Mouse (Mus musculus) lung, adult 10 weeks (tissue): ENCODE data around the gene Nfkbil1. TPM values are rescaled to one million over a fixed set of nuclear protein-coding genes. Genes with fewer than 3 reads are reported as not detected.

ENCODE experiments used
- polyA plus RNA-seq: library from polyadenylated mRNA; stranded (reverse); fragments of 350-450 nt; fragmentation: Illumina TruSeq; extraction: RNeasy Lipid Tissue Mini Kit (QIAGEN cat#74804); gene quantifications from one replicate; pipeline ENCODE4 v1.2.3, GENCODE M21; 2014; ENCODE audit warnings: low read depth, low replicate concordance; ENCODE audit not compliant: insufficient read depth

Gene Nfkbil1
- 13.6 TPM for polyA plus RNA-seq

DNA sequence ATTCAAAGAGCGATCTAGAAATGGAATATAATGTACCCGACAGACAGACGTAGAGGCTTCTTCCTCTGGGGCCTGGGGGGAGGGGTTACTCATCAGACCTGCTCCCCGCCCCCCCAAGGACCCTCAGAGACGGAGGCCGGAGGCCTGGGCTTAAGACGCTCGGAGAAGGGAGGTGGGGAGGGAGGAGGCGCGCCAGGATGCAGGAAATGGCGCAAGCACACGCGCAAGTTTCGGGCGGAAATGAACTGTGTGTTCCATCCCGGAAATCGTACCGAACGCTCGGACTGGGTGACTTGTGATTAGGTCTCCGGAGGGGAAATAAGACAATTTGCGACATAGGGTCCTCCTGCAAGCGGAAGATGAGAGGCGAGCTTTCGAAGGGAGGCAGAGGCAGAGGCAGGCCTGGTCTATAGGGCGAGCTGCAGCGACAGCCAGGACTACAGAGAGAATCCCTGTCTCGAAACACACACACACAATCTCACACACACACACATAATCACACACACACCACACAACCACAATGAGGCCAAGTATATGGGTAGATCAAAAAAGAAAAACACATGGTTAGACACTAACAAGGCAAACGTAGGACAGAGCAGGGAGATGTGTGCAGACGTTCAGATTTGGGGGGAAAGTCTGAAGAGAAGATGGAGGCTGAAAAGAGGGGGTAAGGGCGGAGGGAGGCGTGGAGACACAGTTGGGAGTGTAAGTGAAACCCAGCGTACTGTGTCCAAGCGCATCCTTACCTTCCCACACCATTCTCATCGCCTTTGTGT, at the start of gene Nfkbil1:
TSS of gene Nfkbil1 (minus strand) at position 179 of the 776 bp plus-strand sequence.

DNA sequence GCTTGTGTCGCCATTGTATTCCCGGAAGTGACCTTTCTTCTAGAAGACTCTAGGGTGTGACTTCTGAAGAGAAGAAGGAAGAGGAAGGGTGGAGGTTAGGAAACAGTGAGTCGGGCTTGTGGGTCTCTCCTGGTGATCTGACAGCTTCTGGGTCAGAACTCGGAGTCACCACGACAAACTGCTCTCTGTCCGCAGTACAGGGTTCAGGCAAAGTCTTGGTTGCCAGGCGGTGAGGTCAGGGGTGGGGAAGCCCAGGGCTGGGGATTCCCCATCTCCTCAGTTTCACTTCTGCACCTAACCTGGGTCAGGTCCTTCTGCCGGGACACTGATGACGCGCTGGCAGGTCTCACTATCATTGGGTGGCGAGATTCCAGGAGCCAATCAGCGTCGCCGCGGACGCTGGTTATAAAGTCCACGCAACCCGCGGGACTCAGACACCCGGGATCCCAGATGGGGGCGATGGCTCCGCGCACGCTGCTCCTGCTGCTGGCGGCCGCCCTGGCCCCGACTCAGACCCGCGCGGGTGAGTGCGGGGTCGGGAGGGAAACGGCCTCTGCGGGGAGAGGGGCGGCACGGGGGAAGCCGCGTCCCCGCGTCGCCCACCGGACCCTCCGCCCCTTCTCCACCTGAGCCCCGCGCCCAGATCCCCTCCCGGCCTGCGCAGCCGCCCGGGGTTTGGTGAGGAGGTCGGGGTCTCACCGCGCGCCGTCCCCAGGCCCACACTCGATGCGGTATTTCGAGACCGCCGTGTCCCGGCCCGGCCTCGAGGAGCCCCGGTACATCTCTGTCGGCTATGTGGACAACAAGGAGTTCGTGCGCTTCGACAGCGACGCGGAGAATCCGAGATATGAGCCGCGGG, 27.3 kb upstream of the Nfkbil1 start, which contains the start of gene H2-D1:
TSS of gene H2-D1 (plus strand) at position 67 of the 859 bp plus-strand sequence.

DNA sequence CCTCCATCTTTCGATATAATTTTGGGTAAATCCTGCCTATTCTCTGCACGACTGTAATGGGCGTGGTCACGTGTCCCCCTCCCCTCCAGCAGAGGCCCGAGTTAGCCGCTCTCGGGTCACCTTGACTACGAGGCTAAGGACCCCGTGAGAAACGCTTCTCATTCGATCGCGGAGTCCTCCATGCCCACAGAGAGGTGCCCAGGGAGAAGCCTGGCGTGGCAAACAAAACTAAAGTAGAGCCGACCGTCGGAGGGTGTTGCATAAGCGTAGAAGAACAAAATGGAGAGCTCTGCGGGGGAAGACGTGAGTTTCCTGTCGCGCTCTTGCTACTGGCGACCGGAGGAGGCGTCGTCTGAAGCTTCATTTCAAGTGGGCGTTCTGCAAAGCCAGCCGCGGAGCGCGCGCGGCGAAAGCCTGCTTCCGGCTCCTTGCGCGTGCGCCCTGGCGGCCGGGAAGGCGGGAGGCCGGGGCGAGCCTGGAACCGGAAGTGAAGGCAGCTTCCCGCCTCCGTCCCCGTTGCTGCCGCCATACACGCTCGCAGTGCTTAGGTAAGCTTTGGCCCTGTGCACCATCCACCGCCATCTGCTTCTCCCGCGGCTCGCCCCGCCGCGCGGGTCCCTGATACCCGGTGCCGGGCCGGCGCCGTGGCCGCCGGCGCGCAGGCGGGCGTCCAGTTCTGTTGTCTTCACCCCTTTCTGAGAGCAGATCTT, 5.9 kb upstream of the Nfkbil1 start, which contains the start of gene Ddx39b:
TSS of gene Ddx39b (plus strand) at position 442 of the 710 bp plus-strand sequence.

DNA sequence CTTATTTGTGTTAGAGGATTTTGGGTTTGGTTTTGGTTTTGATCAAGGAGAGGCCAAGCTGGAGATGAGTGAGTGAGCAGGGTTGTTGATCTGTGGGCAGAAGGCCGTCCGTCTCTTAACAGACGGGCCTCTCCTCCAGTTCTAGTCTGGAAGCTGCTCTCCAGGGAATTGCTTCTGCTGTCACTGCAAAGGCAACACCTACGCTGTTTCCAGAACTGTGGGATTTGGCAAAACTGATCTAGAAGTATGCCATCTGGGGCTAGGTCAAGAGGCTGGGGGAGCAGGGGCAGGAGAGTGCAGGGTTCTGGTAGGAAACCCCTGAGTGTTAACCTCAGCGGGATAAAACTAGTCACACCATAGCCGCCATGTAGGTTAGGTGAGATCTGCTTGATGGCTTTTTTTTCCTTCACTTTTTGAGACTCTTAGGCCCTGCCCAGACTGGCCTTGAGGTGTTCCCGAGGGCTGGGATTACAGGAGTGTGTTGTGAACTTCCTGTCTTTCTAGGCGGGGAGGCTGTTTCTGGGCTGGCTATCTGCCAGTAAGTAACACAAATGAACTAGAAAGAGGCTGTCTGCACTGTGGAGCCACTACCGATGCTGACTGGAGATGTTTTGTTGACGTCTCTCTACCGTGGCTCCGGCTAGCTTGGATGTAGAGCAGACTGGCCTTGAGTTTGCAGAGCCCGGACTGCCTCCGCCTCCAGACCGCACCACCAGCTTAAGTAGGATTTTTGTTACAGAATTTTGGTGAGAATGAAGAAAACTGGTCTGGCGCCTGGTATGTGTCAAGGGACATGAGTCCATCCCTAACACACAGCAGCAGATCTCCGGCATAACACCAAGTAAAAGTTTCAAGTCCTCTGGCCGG, 2.2 kb downstream of the Nfkbil1 start, which contains the start of gene Atp6v1g2:
TSS of gene Atp6v1g2 (plus strand) at position 547 of the 867 bp plus-strand sequence.

DNA sequence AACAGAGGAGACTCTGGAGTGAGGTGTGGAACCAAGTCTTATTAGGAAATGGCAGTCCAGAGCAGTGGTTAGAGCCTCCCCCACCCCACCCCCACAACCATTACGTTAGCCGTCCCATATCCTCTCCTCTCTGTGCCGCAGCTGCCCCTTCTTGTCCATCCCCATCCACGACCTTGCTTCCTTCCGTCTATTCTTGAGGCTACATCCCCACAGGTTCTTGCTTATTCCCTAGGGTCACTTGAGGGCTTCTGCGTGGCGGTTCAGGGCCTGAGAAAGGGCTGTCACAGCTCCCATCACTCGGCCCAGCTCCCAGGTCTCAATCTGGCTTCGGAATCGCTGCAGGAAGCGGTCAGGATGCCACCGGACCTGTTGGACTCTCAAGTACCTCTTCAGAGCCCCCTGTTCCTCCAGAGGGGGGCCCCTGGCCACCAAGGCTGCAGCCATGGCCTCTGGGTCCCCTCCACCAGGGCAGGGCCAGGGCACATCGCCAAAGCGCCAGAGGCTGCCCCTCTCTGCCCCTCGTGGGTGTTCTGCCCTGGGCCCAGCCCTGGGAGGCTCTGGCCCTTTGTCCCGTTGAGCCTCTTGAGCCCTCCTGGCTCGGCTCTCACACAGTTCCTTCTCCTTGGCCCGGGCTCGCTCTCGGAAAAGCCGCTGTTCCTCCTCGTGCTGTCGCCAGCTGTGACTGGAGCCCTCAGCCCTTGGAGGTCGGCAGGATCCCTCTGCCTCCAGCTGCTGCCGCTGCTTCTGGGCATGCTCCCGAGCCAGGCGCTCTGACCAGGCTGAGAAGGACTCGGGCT, 15.2 kb downstream of the Nfkbil1 start, which contains the start of gene Gm16181:
TSS of gene Gm16181 (plus strand) at position 679 of the 797 bp plus-strand sequence.

DNA sequence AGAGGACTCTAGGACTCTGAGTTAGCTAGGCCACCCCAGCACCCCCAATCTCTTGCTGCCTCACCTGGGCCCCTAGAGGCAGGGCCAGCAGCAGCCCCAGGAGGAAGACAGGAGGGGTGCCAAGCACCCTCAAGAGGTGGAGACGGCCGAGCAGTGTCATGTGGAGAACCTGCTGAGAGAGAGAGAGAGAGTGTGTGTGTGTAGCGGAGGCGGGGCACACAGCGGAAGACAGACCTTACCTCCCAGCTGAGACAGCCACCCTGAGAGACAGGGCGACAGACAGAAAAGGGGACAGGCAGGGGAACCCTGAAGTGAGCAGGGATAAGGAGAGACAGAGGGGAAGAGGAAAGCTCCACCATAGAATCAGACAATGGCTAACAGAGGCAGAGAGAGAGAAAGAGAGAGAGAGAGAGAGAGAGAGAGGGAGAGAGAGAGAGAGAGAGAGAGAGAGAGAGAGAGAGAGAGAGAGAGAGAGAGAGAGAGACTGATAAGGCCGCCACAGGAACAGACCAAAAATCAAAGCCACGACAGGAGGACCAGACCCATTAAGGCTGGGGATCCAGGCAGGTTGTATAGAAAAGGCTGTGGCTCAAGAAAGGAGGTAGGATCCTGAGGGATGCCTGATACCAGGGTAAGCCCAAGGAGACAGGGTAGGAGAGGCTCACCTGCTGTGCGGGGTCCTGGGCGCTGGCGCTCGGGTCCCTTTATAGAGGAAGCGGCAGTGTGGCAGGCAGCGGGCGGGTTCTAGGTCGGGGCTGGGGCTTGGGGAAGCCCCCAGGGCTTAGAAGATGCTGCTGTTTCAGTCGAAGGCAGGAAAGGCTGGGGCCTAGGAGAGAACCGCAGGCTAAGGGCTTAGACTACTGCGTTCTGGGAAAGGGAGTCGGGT, 30.9 kb downstream of the Nfkbil1 start, which contains the start of gene Lta:
TSS of gene Lta (minus strand) at position 858 of the 886 bp plus-strand sequence.

DNA sequence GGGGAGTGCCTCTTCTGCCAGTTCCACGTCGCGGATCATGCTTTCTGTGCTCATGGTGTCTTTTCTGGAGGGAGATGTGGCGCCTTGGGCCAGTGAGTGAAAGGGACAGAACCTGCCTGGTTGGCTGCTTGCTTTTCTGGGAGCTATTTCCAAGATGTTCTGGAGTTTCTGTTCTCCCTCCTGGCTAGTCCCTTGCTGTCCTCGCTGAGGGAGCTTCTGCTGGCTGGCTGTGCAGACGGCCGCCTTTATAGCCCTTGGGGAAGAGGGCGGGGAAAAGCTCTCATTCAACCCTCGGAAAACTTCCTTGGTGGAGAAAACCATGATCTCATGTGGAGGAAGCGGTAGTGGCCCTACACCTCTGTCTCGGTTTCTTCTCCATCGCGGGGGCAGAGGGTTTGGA, 33.8 kb downstream of the Nfkbil1 start, which contains the start of gene Tnf:
TSS of gene Tnf (minus strand) at position 221 of the 400 bp plus-strand sequence.

DNA sequence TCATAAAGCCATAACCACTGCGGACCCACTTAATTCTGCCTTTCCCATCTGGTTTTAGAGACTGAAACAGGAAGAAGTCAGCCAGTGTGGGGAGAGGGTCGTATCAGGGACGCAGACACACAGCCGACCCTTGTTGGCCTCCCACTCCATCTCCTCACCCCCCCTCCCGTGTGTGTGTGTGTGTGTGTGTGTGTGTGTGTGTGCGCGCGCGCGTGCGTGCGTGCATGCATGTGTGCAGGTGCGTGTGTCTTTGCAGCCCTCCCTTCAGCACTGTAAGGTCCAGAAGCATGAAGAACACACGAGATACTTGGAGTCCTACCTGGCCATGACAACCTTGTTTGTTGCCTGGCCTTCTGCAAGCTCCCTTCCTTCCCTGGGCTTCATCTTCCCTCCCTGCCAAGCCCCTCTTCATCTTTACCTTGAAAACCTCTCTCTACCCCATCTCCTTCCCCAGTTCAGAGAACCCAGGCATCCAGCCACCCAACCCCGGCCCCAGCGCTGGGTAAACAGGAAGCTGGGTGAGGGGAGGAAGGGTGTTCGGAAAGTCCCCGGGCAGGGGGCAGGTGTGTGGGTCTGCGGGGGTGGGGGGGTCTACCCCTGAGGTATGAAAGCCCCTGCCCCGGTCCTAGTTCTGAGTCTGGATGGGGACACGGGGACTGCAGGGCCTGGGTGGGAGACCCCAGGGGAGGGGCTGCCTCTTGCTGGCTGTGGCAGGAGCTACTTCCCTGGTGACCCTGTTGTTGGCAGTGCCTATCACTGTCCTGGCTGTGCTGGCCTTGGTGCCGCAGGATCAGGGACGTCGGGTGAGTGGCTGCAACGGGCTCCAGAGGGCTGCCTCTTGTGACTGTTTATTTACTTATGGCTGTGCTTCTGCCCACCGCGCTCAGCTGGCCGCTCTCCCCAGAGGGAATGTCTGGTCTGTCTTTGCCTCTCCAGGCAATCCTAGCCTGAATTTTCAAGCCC, 41.4 kb downstream of the Nfkbil1 start, which contains the start of gene Ltb:
TSS of gene Ltb (plus strand) at position 559 of the 963 bp plus-strand sequence.

DNA sequence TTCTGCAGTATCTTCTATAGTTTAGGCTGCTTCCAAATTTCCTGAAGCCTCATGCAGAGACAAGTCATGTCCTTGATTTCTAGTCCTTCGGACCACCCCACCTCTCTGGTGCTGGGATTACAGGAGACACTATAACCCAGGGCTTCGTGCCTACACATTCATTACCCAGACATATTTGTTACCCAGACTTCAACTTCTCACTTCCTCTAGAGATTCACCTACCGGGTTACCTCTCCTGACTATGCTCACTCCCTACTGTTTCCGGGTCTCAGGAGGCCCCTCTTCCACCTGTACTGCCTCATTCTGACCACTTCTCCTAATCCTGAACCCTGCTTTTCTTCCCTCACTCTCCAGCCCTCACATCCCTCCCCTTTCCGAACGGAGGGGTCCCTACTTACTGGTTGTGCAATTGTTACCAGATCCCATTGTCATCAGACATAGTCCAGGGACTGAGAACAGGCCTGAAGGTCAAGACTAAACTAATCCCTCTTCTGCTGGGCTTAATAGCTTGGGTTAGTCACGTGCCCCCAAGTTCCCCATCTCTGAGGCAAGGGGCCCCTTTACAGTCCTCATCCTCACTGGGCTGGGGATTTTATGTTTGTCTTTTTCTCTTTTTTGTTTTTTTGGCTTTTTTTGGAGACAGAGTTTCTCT, 47.5 kb downstream of the Nfkbil1 start, which contains the start of gene Lst1:
TSS of gene Lst1 (minus strand) at position 481 of the 652 bp plus-strand sequence.

DNA sequence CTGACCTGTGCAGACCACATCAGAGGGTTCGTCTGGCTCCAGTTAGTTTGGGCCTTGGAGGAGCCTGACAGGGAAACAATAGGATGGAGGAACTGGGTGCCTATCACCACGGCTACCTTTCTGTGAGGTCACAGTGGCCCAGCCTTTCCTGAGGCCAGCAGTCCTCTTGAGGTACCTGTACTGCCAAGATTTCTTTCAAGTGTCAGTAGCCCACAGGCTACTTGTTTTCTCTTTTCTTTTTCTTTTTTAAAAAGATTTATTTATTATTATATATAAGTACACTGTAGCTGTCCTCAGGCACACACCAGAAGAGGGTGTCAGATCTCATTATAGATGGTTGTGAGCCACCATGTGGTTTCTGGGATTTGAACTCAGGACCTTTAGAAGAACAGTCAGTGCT, 59.6 kb downstream of the Nfkbil1 start, which contains the start of gene Aif1:
TSS of gene Aif1 (minus strand) at position 101 of the 400 bp plus-strand sequence.

Other genes starting within 250 kb of the Nfkbil1 start
- 25.7 TPM for gene Vars, start 234.8 kb downstream of the Nfkbil1 start, polyA plus RNA-seq
- gene Vwa7, start 219.2 kb downstream of the Nfkbil1 start, polyA plus RNA-seq: 0.74 TPM
- 1.3 TPM for gene Sapcd1, start 207.8 kb downstream of the Nfkbil1 start, polyA plus RNA-seq
- gene Msh5, start 189.0 kb downstream of the Nfkbil1 start, polyA plus RNA-seq: 3.1 TPM
- 242 TPM for gene Clic1, start 185.8 kb downstream of the Nfkbil1 start, polyA plus RNA-seq
- 99.2 TPM for gene Ddah2, start 176.8 kb downstream of the Nfkbil1 start, polyA plus RNA-seq
- gene Ly6g6c, start 170.4 kb downstream of the Nfkbil1 start, polyA plus RNA-seq: 2.4 TPM
- gene Mpig6b, start 169.6 kb downstream of the Nfkbil1 start, polyA plus RNA-seq: 0.84 TPM
- 1.4 TPM for gene Ly6g6e, start 158.9 kb downstream of the Nfkbil1 start, polyA plus RNA-seq
- gene Ly6g6d, start 157.7 kb downstream of the Nfkbil1 start, polyA plus RNA-seq: 13.1 TPM
- not detected for gene Ly6g6f, start 150.2 kb downstream of the Nfkbil1 start, polyA plus RNA-seq
- gene Abhd16a, start 146.5 kb downstream of the Nfkbil1 start, polyA plus RNA-seq: 72.3 TPM
- gene Ly6g5c, start 127.5 kb downstream of the Nfkbil1 start, polyA plus RNA-seq: not detected
- 0.55 TPM for gene Ly6g5b, start 120.4 kb downstream of the Nfkbil1 start, polyA plus RNA-seq
- gene Gpank1, start 114.3 kb downstream of the Nfkbil1 start, polyA plus RNA-seq: 23.7 TPM
- gene Csnk2b, start 113.7 kb downstream of the Nfkbil1 start, polyA plus RNA-seq: 116 TPM
- gene D17H6S53E, start 109.4 kb downstream of the Nfkbil1 start, polyA plus RNA-seq: 11.1 TPM
- gene Apom, start 103.7 kb downstream of the Nfkbil1 start, polyA plus RNA-seq: not detected
- gene Bag6, start 100.6 kb downstream of the Nfkbil1 start, polyA plus RNA-seq: 66.8 TPM
- 149 TPM for gene Prrc2a, start 70.9 kb downstream of the Nfkbil1 start, polyA plus RNA-seq
- gene Aif1, start 59.7 kb downstream of the Nfkbil1 start, polyA plus RNA-seq: 14.2 TPM
- 56.7 TPM for gene Lst1, start 47.4 kb downstream of the Nfkbil1 start, polyA plus RNA-seq
- gene Ltb, start 41.4 kb downstream of the Nfkbil1 start, polyA plus RNA-seq: 46.6 TPM
- 1.2 TPM for gene Tnf, start 33.8 kb downstream of the Nfkbil1 start, polyA plus RNA-seq
- 0.62 TPM for gene Lta, start 30.4 kb downstream of the Nfkbil1 start, polyA plus RNA-seq
- gene Gm16181, start 15.0 kb downstream of the Nfkbil1 start, polyA plus RNA-seq: not detected
- 3.0 TPM for gene Atp6v1g2, start 2.1 kb downstream of the Nfkbil1 start, polyA plus RNA-seq
- 120 TPM for gene Ddx39b, start 6.0 kb upstream of the Nfkbil1 start, polyA plus RNA-seq
- gene H2-D1, start 26.9 kb upstream of the Nfkbil1 start, polyA plus RNA-seq: 887 TPM
- 0.72 TPM for gene H2-Q1, start 84.6 kb upstream of the Nfkbil1 start, polyA plus RNA-seq
- 8.2 TPM for gene H2-Q2, start 106.5 kb upstream of the Nfkbil1 start, polyA plus RNA-seq
- gene H2-Q4, start 143.8 kb upstream of the Nfkbil1 start, polyA plus RNA-seq: 102 TPM
- 56.1 TPM for gene H2-Q6, start 189.1 kb upstream of the Nfkbil1 start, polyA plus RNA-seq
- gene H2-Q7, start 203.4 kb upstream of the Nfkbil1 start, polyA plus RNA-seq: 95.6 TPM
- 7.1 TPM for gene H2-Q10, start 234.3 kb upstream of the Nfkbil1 start, polyA plus RNA-seq